Mouse (Mus musculus) heart, embryonic 16.5 days (tissue): ENCODE measurements at regions not wholly inside any gene's neighbourhood (a gene's known extent, or its start where the extent isn't known, plus 50 kb on each side); places are given as distances from the start of the nearest gene placed in this dataset.

Experiments
- ATAC-seq: fragments of 200-750 bp; cut with Nextera tagmentation; replicated peaks from 2 replicates; pipeline ENCODE4 v1.8.0; 2017; ENCODE audit warnings: moderate number of reproducible peaks; ENCODE audit not compliant: insufficient read depth, low FRiP score; ENCODE audit errors: extremely low read depth
- H3K27ac ChIP-seq: fragments of 300-500 bp; sonication (generic); 2 replicates; pipeline ENCODE4 v1.5.1; 2014; ENCODE audit warnings: mild to moderate bottlenecking, low read length, control low read depth, moderate library complexity
- H3K27me3 ChIP-seq: fragments of 300-500 bp; sonication (generic); 2 replicates; pipeline ENCODE4 v1.6.1; 2014; ENCODE audit warnings: low read length, mixed read lengths; ENCODE audit not compliant: control insufficient read depth, insufficient read depth
- H3K36me3 ChIP-seq: fragments of 300-500 bp; sonication (generic); 2 replicates; pipeline ENCODE4 v1.6.1; 2014; ENCODE audit not compliant: control insufficient read depth, insufficient read depth
- H3K4me1 ChIP-seq: fragments of 300-500 bp; sonication (generic); 2 replicates; pipeline ENCODE4 v1.6.1; 2014; ENCODE audit warnings: low read length, mixed read lengths; ENCODE audit not compliant: control insufficient read depth, insufficient read depth
- H3K4me2 ChIP-seq: fragments of 300-500 bp; sonication (generic); 2 replicates; pipeline ENCODE4 v1.6.1; 2014; ENCODE audit warnings: low read depth, mild to moderate bottlenecking, control low read depth, low read length
- H3K4me3 ChIP-seq: fragments of 300-500 bp; sonication (generic); 2 replicates; pipeline ENCODE4 v1.5.1; 2014; ENCODE audit warnings: mild to moderate bottlenecking, control low read depth, low read length
- H3K9ac ChIP-seq: fragments of 300-500 bp; sonication (generic); 2 replicates; pipeline ENCODE4 v1.6.1; 2014; ENCODE audit warnings: low read length, control low read depth
- H3K9me3 ChIP-seq: fragments of 300-500 bp; sonication (generic); replicated peaks from 2 replicates; pipeline ENCODE4 v1.6.1; 2016; ENCODE audit warnings: low read length; ENCODE audit not compliant: control insufficient read depth
- WGBS: fragments of 180-500 bp; shearing (Covaris S2); extraction: QIAGEN DNeasy Blood & Tissue Kit; methylation state at CpG from one replicate; pipeline ENCODE4 v1.1.7; 2014; 5-methylcytosine and 5-hydroxymethylcytosine counted together

GRCm38 (mm10) chr12:54577235-54577634 lies 79.1 kb downstream of the Sptssa start:
- no peak overlapping the region for H3K27ac ChIP-seq
- no peak overlapping the region for H3K4me2 ChIP-seq
- 20% methylated on average over 5 of the region's 5 CpGs for WGBS
- H3K36me3 ChIP-seq, result no peaks in the 10 kb centered on the region
- peaks cover 4% of the 10 kb centered on the region; the same call in 1 of the 2 replicates for H3K9me3 ChIP-seq
- H3K27me3 ChIP-seq, result no peaks in the 10 kb centered on the region
- no peak for ATAC-seq
- no peak overlapping the region for H3K4me3 ChIP-seq
- H3K4me1 ChIP-seq, result no peaks in the 10 kb centered on the region
- no peak overlapping the region for H3K9ac ChIP-seq

GRCm38 (mm10) chr12:54576821-54577220 lies 79.6 kb downstream of the Sptssa start:
- WGBS, result 59% methylated on average over 3 of the region's 3 CpGs
- H3K4me2 ChIP-seq, result no peak overlapping the region
- H3K4me3 ChIP-seq, result no peak overlapping the region
- H3K27ac ChIP-seq, result no peak overlapping the region
- H3K36me3 ChIP-seq, result no peaks in the 10 kb centered on the region
- H3K4me1 ChIP-seq, result no peaks in the 10 kb centered on the region
- no peaks in the 10 kb centered on the region for H3K27me3 ChIP-seq
- H3K9ac ChIP-seq, result no peak overlapping the region
- no peak for ATAC-seq
- H3K9me3 ChIP-seq, result peaks cover 3% of the 10 kb centered on the region; the same call in 1 of the 2 replicates

- no peak for ATAC-seq
- Histone ChIP-seq H3K27ac (no peak overlapping the region), H3K27me3 (no peaks in the 10 kb centered on the region), H3K4me1 (no peaks in the 10 kb centered on the region), H3K36me3 (no peaks in the 10 kb centered on the region), H3K4me2 (no peak overlapping the region), H3K4me3 (no peak overlapping the region), H3K9ac (no peak overlapping the region), H3K9me3 (0 out of 2 replicates have a peak, but pooled peaks cover 2% of the 10 kb centered on the region)
- WGBS, result 88% methylated on average over 8 of the region's 8 CpGs
These were observed 83.5 kb downstream of the Sptssa start for GRCm38 (mm10) chr12:54572866-54573265.

GRCm38 (mm10) chr12:54568078-54568931 lies 88.1 kb downstream of the Sptssa start:
- Histone ChIP-seq H3K4me3 (no peak overlapping the region), H3K9me3 (0 out of 2 replicates have a peak, but pooled peaks cover 2% of the 10 kb centered on the region), H3K27ac (no peak overlapping the region), H3K4me1 (no peaks in the 10 kb centered on the region), H3K27me3 (no peaks in the 10 kb centered on the region), H3K36me3 (no peaks in the 10 kb centered on the region), H3K4me2 (no peak overlapping the region), H3K9ac (no peak overlapping the region)
- no peak for ATAC-seq
- WGBS, result 60% methylated on average over 6 of the region's 6 CpGs

GRCm38 (mm10) chr12:54567426-54567790 lies 89.0 kb downstream of the Sptssa start:
- WGBS, result 79% methylated on average over 3 of the region's 3 CpGs
- Histone ChIP-seq H3K9me3 (0 out of 2 replicates have a peak, but pooled peaks cover 2% of the 10 kb centered on the region), H3K36me3 (no peaks in the 10 kb centered on the region), H3K4me2 (no peak overlapping the region), H3K27me3 (no peaks in the 10 kb centered on the region), H3K4me3 (no peak overlapping the region), H3K9ac (no peak overlapping the region), H3K27ac (no peak overlapping the region), H3K4me1 (no peaks in the 10 kb centered on the region)
- ATAC-seq, result no peak; the same call in 1 of the 2 replicates

GRCm38 (mm10) chr12:54566532-54567425 lies 89.6 kb downstream of the Sptssa start:
- H3K4me2 ChIP-seq, result no peak overlapping the region
- WGBS, result 82% methylated on average over 23 of the region's 23 CpGs

GRCm38 (mm10) chr12:54561981-54562380 lies 94.4 kb downstream of the Sptssa start:
- Histone ChIP-seq H3K4me1 (no peaks in the 10 kb centered on the region), H3K27me3 (no peaks in the 10 kb centered on the region)
- 86% methylated on average over 4 of the region's 4 CpGs for WGBS

More at GRCm38 (mm10) chr12:54566532-54567425, 89.6 kb downstream of the Sptssa start:
- no peak overlapping the region for H3K9ac ChIP-seq
- no peaks in the 10 kb centered on the region for H3K4me1 ChIP-seq
- no peaks in the 10 kb centered on the region for H3K36me3 ChIP-seq
- no peak overlapping the region for H3K4me3 ChIP-seq
- no peak for ATAC-seq
- H3K27me3 ChIP-seq, result no peaks in the 10 kb centered on the region
- H3K9me3 ChIP-seq, result 0 out of 2 replicates have a peak, but pooled peaks cover 2% of the 10 kb centered on the region
- H3K27ac ChIP-seq, result no peak overlapping the region

GRCm38 (mm10) chr12:54558106-54558505 lies 98.3 kb downstream of the Sptssa start:
- no peak overlapping the region for H3K27ac ChIP-seq
- no peak overlapping the region for H3K9ac ChIP-seq
- H3K9me3 ChIP-seq, result no peaks in the 10 kb centered on the region
- H3K27me3 ChIP-seq, result no peaks in the 10 kb centered on the region
- H3K36me3 ChIP-seq, result no peaks in the 10 kb centered on the region
- WGBS, result 48% methylated on average over 2 of the region's 2 CpGs
- no peak for ATAC-seq
- no peaks in the 10 kb centered on the region for H3K4me1 ChIP-seq
- no peak overlapping the region for H3K4me3 ChIP-seq
- H3K4me2 ChIP-seq, result no peak overlapping the region

More at GRCm38 (mm10) chr12:54561981-54562380, 94.4 kb downstream of the Sptssa start:
- H3K9ac ChIP-seq, result no peak overlapping the region
- no peak overlapping the region for H3K4me2 ChIP-seq
- no peak overlapping the region for H3K27ac ChIP-seq
- no peaks in the 10 kb centered on the region for H3K36me3 ChIP-seq
- ATAC-seq, result no peak
- H3K4me3 ChIP-seq, result no peak overlapping the region
- no peaks in the 10 kb centered on the region for H3K9me3 ChIP-seq
